Mouse (Mus musculus): ENCODE measurements around the gene Rnf207. TPM values are rescaled to one million over a fixed set of nuclear protein-coding genes. Genes with fewer than 3 reads are reported as not detected.

Gene Rnf207
- polyA plus RNA-seq, 1 experiment = not detected

GRCm38 (mm10) chr4:152273191-152273590 is 45.6 kb downstream of the Rnf207 start:
- H3K27ac ChIP-seq (ENCODE audit: insufficient read depth, low read depth, low read length) = peak overlapping the region; percentile 74; the same call in 1 of the 2 replicates
- 36% methylated on average over 3 of the region's 3 CpGs for WGBS

GRCm38 (mm10) chr4:152272449-152273049 is 46.2 kb downstream of the Rnf207 start:
- Histone ChIP-seq H3K4me3 (ENCODE audit: insufficient read depth, low read depth, low read length) (no peak overlapping the region), H3K4me1 (ENCODE audit: control insufficient read depth, insufficient read depth, low read length) (peaks cover 65% of the 10 kb centered on the region), H3K27ac (ENCODE audit: insufficient read depth, low read depth, low read length) (0 out of 2 replicates have a peak overlapping the region, but pooled peaks have one; percentile 3)
- TF ChIP-seq POLR2A (IDR thresholded peaks at IDR 0.05; ENCODE audit: insufficient read depth, low read depth, low read length) = no peak
- no peak for TF ChIP-seq CTCF (IDR thresholded peaks at IDR 0.05; ENCODE audit: insufficient read depth, low read depth, low read length)
- WGBS = 38% methylated on average over 9 of the region's 9 CpGs

More at GRCm38 (mm10) chr4:152273191-152273590, 45.6 kb downstream of the Rnf207 start:
- peaks cover 58% of the 10 kb centered on the region for H3K4me1 ChIP-seq (ENCODE audit: control insufficient read depth, insufficient read depth, low read length)
- no peak overlapping the region for H3K4me3 ChIP-seq (ENCODE audit: insufficient read depth, low read depth, low read length)
- TF ChIP-seq POLR2A (IDR thresholded peaks at IDR 0.05; ENCODE audit: insufficient read depth, low read depth, low read length) (no peak), CTCF (IDR thresholded peaks at IDR 0.05; ENCODE audit: insufficient read depth, low read depth, low read length) (no peak)

GRCm38 (mm10) chr4:152272006-152272405 is 46.8 kb downstream of the Rnf207 start:
- WGBS = 63% methylated on average over 7 of the region's 7 CpGs
- H3K4me3 ChIP-seq (ENCODE audit: insufficient read depth, low read depth, low read length) = no peak overlapping the region
- H3K27ac ChIP-seq (ENCODE audit: insufficient read depth, low read depth, low read length) = no peak overlapping the region
- no peak for TF ChIP-seq POLR2A (IDR thresholded peaks at IDR 0.05; ENCODE audit: insufficient read depth, low read depth, low read length)
- TF ChIP-seq CTCF (IDR thresholded peaks at IDR 0.05; ENCODE audit: insufficient read depth, low read depth, low read length) = no peak
- peaks cover 68% of the 10 kb centered on the region for H3K4me1 ChIP-seq (ENCODE audit: control insufficient read depth, insufficient read depth, low read length)

- H3K27ac ChIP-seq (ENCODE audit: insufficient read depth, low read depth, low read length) = no peak overlapping the region
These were observed 47.5 kb downstream of the Rnf207 start for GRCm38 (mm10) chr4:152271334-152271733.

GRCm38 (mm10) chr4:152270599-152270998 is 48.2 kb downstream of the Rnf207 start:
- WGBS = 82% methylated on average over 9 of the region's 9 CpGs
- Histone ChIP-seq H3K27ac (ENCODE audit: insufficient read depth, low read depth, low read length) (no peak overlapping the region), H3K4me1 (ENCODE audit: control insufficient read depth, insufficient read depth, low read length) (peaks cover 67% of the 10 kb centered on the region), H3K4me3 (ENCODE audit: insufficient read depth, low read depth, low read length) (no peak overlapping the region)
- TF ChIP-seq CTCF (IDR thresholded peaks at IDR 0.05; ENCODE audit: insufficient read depth, low read depth, low read length) = no peak
- TF ChIP-seq POLR2A (IDR thresholded peaks at IDR 0.05; ENCODE audit: insufficient read depth, low read depth, low read length) = no peak

More at GRCm38 (mm10) chr4:152271334-152271733, 47.5 kb downstream of the Rnf207 start:
- 92% methylated on average over 11 of the region's 11 CpGs for WGBS
- TF ChIP-seq CTCF (IDR thresholded peaks at IDR 0.05; ENCODE audit: insufficient read depth, low read depth, low read length) = no peak
- TF ChIP-seq POLR2A (IDR thresholded peaks at IDR 0.05; ENCODE audit: insufficient read depth, low read depth, low read length) = no peak
- Histone ChIP-seq H3K4me3 (ENCODE audit: insufficient read depth, low read depth, low read length) (no peak overlapping the region), H3K4me1 (ENCODE audit: control insufficient read depth, insufficient read depth, low read length) (peaks cover 67% of the 10 kb centered on the region)

- Histone ChIP-seq H3K4me3 (ENCODE audit: insufficient read depth, low read depth, low read length) (no peak overlapping the region), H3K27ac (ENCODE audit: insufficient read depth, low read depth, low read length) (no peak overlapping the region), H3K4me1 (ENCODE audit: control insufficient read depth, insufficient read depth, low read length) (peaks cover 67% of the 10 kb centered on the region)
- TF ChIP-seq CTCF (IDR thresholded peaks at IDR 0.05; ENCODE audit: insufficient read depth, low read depth, low read length) (no peak), POLR2A (IDR thresholded peaks at IDR 0.05; ENCODE audit: insufficient read depth, low read depth, low read length) (no peak)
- 93% methylated on average over 13 of the region's 13 CpGs for WGBS
These were observed 48.8 kb downstream of the Rnf207 start for GRCm38 (mm10) chr4:152269967-152270366.

- Histone ChIP-seq H3K4me1 (ENCODE audit: control insufficient read depth, insufficient read depth, low read length) (peaks cover 69% of the 10 kb centered on the region), H3K4me3 (ENCODE audit: insufficient read depth, low read depth, low read length) (no peak overlapping the region), H3K27ac (ENCODE audit: insufficient read depth, low read depth, low read length) (0 out of 2 replicates have a peak overlapping the region, but pooled peaks have one; percentile 12)
- WGBS = 54% methylated on average over 13 of the region's 13 CpGs
- TF ChIP-seq CTCF (IDR thresholded peaks at IDR 0.05; ENCODE audit: insufficient read depth, low read depth, low read length) = no peak
- TF ChIP-seq POLR2A (IDR thresholded peaks at IDR 0.05; ENCODE audit: insufficient read depth, low read depth, low read length) = no peak
These were observed 50.9 kb downstream of the Rnf207 start for GRCm38 (mm10) chr4:152267748-152268369.

- TF ChIP-seq CTCF (IDR thresholded peaks at IDR 0.05; ENCODE audit: insufficient read depth, low read depth, low read length) (no peak), POLR2A (IDR thresholded peaks at IDR 0.05; ENCODE audit: insufficient read depth, low read depth, low read length) (no peak)
- 36% methylated on average over 10 of the region's 10 CpGs for WGBS
- H3K4me3 ChIP-seq (ENCODE audit: insufficient read depth, low read depth, low read length) = no peak overlapping the region
- H3K27ac ChIP-seq (ENCODE audit: insufficient read depth, low read depth, low read length) = peak overlapping the region; percentile 1; the same call in 1 of the 2 replicates
- H3K4me1 ChIP-seq (ENCODE audit: control insufficient read depth, insufficient read depth, low read length) = peaks cover 74% of the 10 kb centered on the region
These were observed 52.4 kb downstream of the Rnf207 start for GRCm38 (mm10) chr4:152266236-152266895.

- WGBS = 23% methylated on average over 5 of the region's 5 CpGs
- H3K4me3 ChIP-seq (ENCODE audit: insufficient read depth, low read depth, low read length) = no peak overlapping the region
- peaks cover 74% of the 10 kb centered on the region for H3K4me1 ChIP-seq (ENCODE audit: control insufficient read depth, insufficient read depth, low read length)
- TF ChIP-seq CTCF (IDR thresholded peaks at IDR 0.05; ENCODE audit: insufficient read depth, low read depth, low read length) = no peak
- H3K27ac ChIP-seq (ENCODE audit: insufficient read depth, low read depth, low read length) = peak overlapping the region; percentile 1; the same call in 1 of the 2 replicates
These were observed 53.0 kb downstream of the Rnf207 start for GRCm38 (mm10) chr4:152265791-152266190.
